Mouse (Mus musculus): ENCODE results near the gene Zbtb7a.
A peak's percentile ranks its signal among the peaks of the same experiment; 100 is the strongest.

Gene Zbtb7a

GRCm38 (mm10) chr10:81140005-81140404, 5.0 kb downstream of the Zbtb7a start:
- DNase-seq = no peak

GRCm38 (mm10) chr10:81140717-81141454, 5.9 kb downstream of the Zbtb7a start:
- DNase-seq = peak; percentile 48

- no peak for DNase-seq
These were observed 6.6 kb downstream of the Zbtb7a start for GRCm38 (mm10) chr10:81141455-81142210.

GRCm38 (mm10) chr10:81142551-81142981, 7.5 kb downstream of the Zbtb7a start:
- DNase-seq = no peak

GRCm38 (mm10) chr10:81143157-81143633, 8.2 kb downstream of the Zbtb7a start:
- peak; percentile 28 for DNase-seq

GRCm38 (mm10) chr10:81143845-81144437, 8.9 kb downstream of the Zbtb7a start:
- DNase-seq = no peak

GRCm38 (mm10) chr10:81144667-81145066, 9.6 kb downstream of the Zbtb7a start:
- DNase-seq = no peak

GRCm38 (mm10) chr10:81145307-81145706, 10.3 kb downstream of the Zbtb7a start:
- DNase-seq = no peak

- DNase-seq = no peak
These were observed 10.8 kb downstream of the Zbtb7a start for GRCm38 (mm10) chr10:81145778-81146177.

- DNase-seq = no peak
These were observed 11.3 kb downstream of the Zbtb7a start for GRCm38 (mm10) chr10:81146296-81146695.

GRCm38 (mm10) chr10:81151261-81151660, 16.2 kb downstream of the Zbtb7a start:
- no peak for DNase-seq

GRCm38 (mm10) chr10:81152609-81153008, 17.6 kb downstream of the Zbtb7a start:
- no peak for DNase-seq

GRCm38 (mm10) chr10:81154313-81154712, 19.3 kb downstream of the Zbtb7a start:
- DNase-seq = no peak

GRCm38 (mm10) chr10:81154736-81155135, 19.7 kb downstream of the Zbtb7a start:
- no peak for DNase-seq

GRCm38 (mm10) chr10:81161602-81162317, 26.7 kb downstream of the Zbtb7a start:
- no peak for DNase-seq

- DNase-seq = no peak
These were observed 27.3 kb downstream of the Zbtb7a start for GRCm38 (mm10) chr10:81162318-81162652.

- DNase-seq = no peak
These were observed 30.1 kb downstream of the Zbtb7a start for GRCm38 (mm10) chr10:81165118-81165517.

GRCm38 (mm10) chr10:81167200-81168086, 32.4 kb downstream of the Zbtb7a start, which contains the start of gene Pias4:
Gene Pias4 (minus strand): TSS chr10:81167923.
- peak; percentile 100 for DNase-seq

- DNase-seq = peak; percentile 54
These were observed 33.0 kb downstream of the Zbtb7a start for GRCm38 (mm10) chr10:81168087-81168431.

- DNase-seq = peak; percentile 93
These were observed 33.7 kb downstream of the Zbtb7a start for GRCm38 (mm10) chr10:81168521-81169244.

GRCm38 (mm10) chr10:81169411-81169900, 34.4 kb downstream of the Zbtb7a start:
- peak; percentile 60 for DNase-seq

Data from thymus, postnatal 14 days (tissue).